Mouse (Mus musculus) olfactory bulb, adult 2 months (tissue): ENCODE results near the gene Fam129b. TPM values are rescaled to one million over a fixed set of nuclear protein-coding genes. Genes with fewer than 3 reads are reported as not detected.

ENCODE experiments used
- H3K27ac ChIP-seq: fragments of 200-500 bp; 2 replicates; pipeline ENCODE4 v1.5.1; 2012; ENCODE audit warnings: low read depth, low read length; ENCODE audit not compliant: insufficient read depth
- H3K4me1 ChIP-seq: fragments of 200-500 bp; 2 replicates; pipeline ENCODE4 v1.6.1; 2012; ENCODE audit warnings: low read length; ENCODE audit not compliant: control insufficient read depth, insufficient read depth
- H3K4me3 ChIP-seq: fragments of 200-500 bp; 2 replicates; pipeline ENCODE4 v1.5.1; 2012; ENCODE audit warnings: mild to moderate bottlenecking, low read depth, low read length, moderate library complexity; ENCODE audit not compliant: insufficient read depth
- CTCF ChIP-seq: fragments of 200-500 bp; IDR thresholded peaks from 2 replicates; pipeline ENCODE4 v1.5.1; 2012; ENCODE audit warnings: low read depth, mild to moderate bottlenecking, low read length, moderate library complexity; ENCODE audit not compliant: insufficient read depth
- POLR2A ChIP-seq: fragments of 200-500 bp; IDR thresholded peaks from 2 replicates; pipeline ENCODE4 v1.6.1; 2012; ENCODE audit warnings: mild to moderate bottlenecking, low read depth, low read length, moderate library complexity; ENCODE audit not compliant: insufficient read depth
- WGBS: fragments of 180-500 bp; shearing (Covaris S2); methylation state at CpG from one replicate; pipeline ENCODE4 v1.1.7; 2018; 5-methylcytosine and 5-hydroxymethylcytosine counted together
- polyA plus RNA-seq: library from polyadenylated mRNA; stranded (reverse); fragments of >200 nt; gene quantifications from 2 replicates; pipeline ENCODE4 v1.2.4, GENCODE M21; 2012; ENCODE audit warnings: low replicate concordance; ENCODE audit not compliant: missing spikeins, insufficient read depth, insufficient read length

The Fam129b gene
- polyA plus RNA-seq, 1 experiment: not detected

GRCm38 (mm10) chr2:32874070-32874469, 1.8 kb upstream of the Fam129b start:
- no peak overlapping the region for H3K4me3 ChIP-seq
- WGBS: 80% methylated on average over 3 of the region's 3 CpGs
- H3K4me1 ChIP-seq: peaks cover 34% of the 10 kb centered on the region
- no peak for TF ChIP-seq CTCF
- TF ChIP-seq POLR2A: no peak
- no peak overlapping the region for H3K27ac ChIP-seq

GRCm38 (mm10) chr2:32874951-32875674, 801 bp upstream of the Fam129b start:
- Histone ChIP-seq H3K4me1 (peaks cover 43% of the 10 kb centered on the region), H3K4me3 (peak overlapping the region; percentile 76), H3K27ac (peak overlapping the region; percentile 78; the same call in 1 of the 2 replicates)
- 18% methylated on average over 15 of the region's 15 CpGs for WGBS
- TF ChIP-seq POLR2A (no peak), CTCF (no peak)

GRCm38 (mm10) chr2:32876490-32877302, 782 bp downstream of the Fam129b start:
- TF ChIP-seq POLR2A (no peak), CTCF (no peak)
- H3K27ac ChIP-seq: peak overlapping the region; percentile 37
- peak overlapping the region; percentile 76 for H3K4me3 ChIP-seq
- 4% methylated on average over 20 of the region's 20 CpGs for WGBS
- peaks cover 56% of the 10 kb centered on the region for H3K4me1 ChIP-seq

GRCm38 (mm10) chr2:32877303-32877702, 1.4 kb downstream of the Fam129b start:
- Histone ChIP-seq H3K4me1 (peaks cover 59% of the 10 kb centered on the region), H3K27ac (peak overlapping the region; percentile 37), H3K4me3 (peak overlapping the region; percentile 76)
- no peak for TF ChIP-seq CTCF
- no peak for TF ChIP-seq POLR2A
- 37% methylated on average over 5 of the region's 5 CpGs for WGBS

DNA sequence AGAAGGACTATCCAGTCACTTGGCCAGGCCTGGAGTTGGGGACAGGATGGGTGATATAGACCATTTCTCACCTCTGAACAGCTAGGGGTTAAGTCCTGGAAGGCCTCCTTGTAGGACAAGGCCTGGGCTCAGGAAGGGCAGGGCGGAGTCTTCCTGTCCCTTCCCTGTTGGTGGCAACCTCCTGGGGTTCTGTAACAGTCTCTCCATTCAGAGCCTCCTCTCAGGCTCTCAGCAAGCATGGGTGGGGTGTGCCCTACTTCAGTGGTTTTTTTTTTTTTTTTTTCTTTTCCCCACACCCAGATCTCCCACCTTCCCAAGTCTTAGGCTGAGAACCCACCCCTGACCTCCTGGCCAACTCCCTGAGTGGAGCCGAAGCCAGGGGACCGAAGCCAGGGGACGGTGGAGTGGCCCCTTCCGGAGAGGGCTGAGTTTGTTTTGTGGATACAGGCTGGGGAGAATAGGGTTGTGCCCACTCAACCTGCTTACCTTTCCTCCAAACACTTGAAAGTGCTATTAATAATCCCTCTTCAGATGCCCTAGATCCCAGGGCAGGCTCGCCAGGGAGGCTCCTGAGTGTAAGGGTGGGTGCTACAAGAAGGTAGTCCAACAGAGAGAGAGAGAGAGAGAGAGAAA, 2.0 kb downstream of the Fam129b start:
- H3K4me3 ChIP-seq: peak overlapping the region; percentile 76
- TF ChIP-seq POLR2A: no peak
- no peak for TF ChIP-seq CTCF
- peaks cover 64% of the 10 kb centered on the region for H3K4me1 ChIP-seq
- peak overlapping the region; percentile 37; the same call in 1 of the 2 replicates for H3K27ac ChIP-seq
- WGBS: 68% methylated on average over 6 of the region's 6 CpGs

GRCm38 (mm10) chr2:32878396-32878795, 2.5 kb downstream of the Fam129b start:
- H3K4me1 ChIP-seq: peaks cover 67% of the 10 kb centered on the region

GRCm38 (mm10) chr2:32879593-32879992, 3.7 kb downstream of the Fam129b start:
- 70% methylated on average over 5 of the region's 5 CpGs for WGBS
- Histone ChIP-seq H3K27ac (no peak overlapping the region), H3K4me1 (peaks cover 68% of the 10 kb centered on the region), H3K4me3 (no peak overlapping the region)
- TF ChIP-seq POLR2A: no peak
- TF ChIP-seq CTCF: no peak

More at GRCm38 (mm10) chr2:32878396-32878795, 2.5 kb downstream of the Fam129b start:
- no peak for TF ChIP-seq CTCF
- TF ChIP-seq POLR2A: no peak
- Histone ChIP-seq H3K27ac (no peak overlapping the region), H3K4me3 (peak overlapping the region; percentile 76; the same call in 1 of the 2 replicates)
- WGBS: 60% methylated on average over 3 of the region's 3 CpGs

- peaks cover 70% of the 10 kb centered on the region for H3K4me1 ChIP-seq
These were observed 5.1 kb downstream of the Fam129b start for GRCm38 (mm10) chr2:32881054-32881453.

More at GRCm38 (mm10) chr2:32881054-32881453, 5.1 kb downstream of the Fam129b start:
- TF ChIP-seq POLR2A (no peak), CTCF (no peak)
- H3K27ac ChIP-seq: peak overlapping the region; percentile 58
- WGBS: 53% methylated on average over 6 of the region's 6 CpGs
- H3K4me3 ChIP-seq: no peak overlapping the region
